Mouse (Mus musculus) bone marrow, adult 2 months (tissue): ENCODE data around the gene Gabre.

Experiments used
- CTCF ChIP-seq: fragments of 200-500 bp; IDR thresholded peaks from 2 replicates; pipeline ENCODE4 v1.5.1; 2011; ENCODE audit warnings: low read length, control low read depth; ENCODE audit not compliant: control insufficient read depth, insufficient read depth
- POLR2A ChIP-seq: fragments of 200-500 bp; IDR thresholded peaks from 2 replicates; pipeline ENCODE4 v1.6.1; 2011; ENCODE audit warnings: low read depth, mild to moderate bottlenecking, control low read depth, low read length, borderline replicate concordance; ENCODE audit not compliant: control insufficient read depth

- TF ChIP-seq CTCF = no peak
- TF ChIP-seq POLR2A = no peak
Measured at GRCm38 (mm10) chrX:72274659-72275371, at the start of gene Gabre.
